Comparison of ENCODE assay signal across 9 mouse cellular contexts in genomic region chr8:71395629-71396028, GRCm38 (mm10). TPM values are rescaled to one million over a fixed set of nuclear protein-coding genes. Genes with fewer than 3 reads are reported as not detected.
DNase-seq lines count a peak whose midpoint lies in the region; ATAC-seq and TF ChIP-seq lines count a peak whose summit lies in the region.
"Had no signal": no experiment of that assay in that cellular context is flagged by ENCODE, and none has a peak within 500 bp of the region (broad histone marks: within the 10 kb centered on the region; RNA-seq: fewer than 3 reads in every experiment).

Gene Ushbp1 (minus strand): TSS chr8:71395802.

- DNase-seq in layer of hippocampus, adult 2 months (ENCODE audit: low spot score in 2 of 2): no peak
- no peak for DNase-seq in layer of hippocampus, postnatal 14 days (ENCODE audit: low spot score in 2 of 2)
- peak; percentile 53 to 58 for DNase-seq in heart, postnatal 10 days
- DNase-seq in kidney, postnatal 36 days: peak; percentile 67 to 69
- DNase-seq in midbrain, embryonic 11.5 days (ENCODE audit: low spot score, missing footprints): no peak
- DNase-seq in T-cell, adult 2 months (ENCODE audit: low spot score): no peak
- no peak for DNase-seq in thymus, postnatal 36 days

- peak within 1 kb of the TSS; percentile 93 for H3K27ac ChIP-seq in layer of hippocampus, adult 2 months
- peak within 1 kb of the TSS; percentile 66 for H3K27ac ChIP-seq in embryonic facial prominence, embryonic 13.5 days
- peak within 1 kb of the TSS; percentile 20; the same call in 1 of the 2 replicates for H3K27ac ChIP-seq in midbrain, embryonic 11.5 days (ENCODE audit: low read depth, low read length)

- H3K4me3 ChIP-seq in layer of hippocampus, adult 2 months: peak within 1 kb of the TSS; percentile 84
- peak within 1 kb of the TSS; percentile 81 for H3K4me3 ChIP-seq in embryonic facial prominence, embryonic 13.5 days
- peak within 1 kb of the TSS; percentile 82 for H3K4me3 ChIP-seq in midbrain, embryonic 11.5 days (ENCODE audit: low read depth, low read length)

- intact Hi-C loops in heart, postnatal 10 days (cut with DNase I): no loop called here

- ATAC-seq in embryonic facial prominence, embryonic 13.5 days (ENCODE audit: insufficient number of reproducible peaks, insufficient read depth, low FRiP score, low TSS enrichment, low read depth): no peak
- ATAC-seq in midbrain, embryonic 11.5 days (ENCODE audit: low FRiP score): no peak

- H3K4me1 ChIP-seq in embryonic facial prominence, embryonic 13.5 days: peaks cover 8% of the 10 kb centered on the region
- H3K4me1 ChIP-seq in midbrain, embryonic 11.5 days (ENCODE audit: control insufficient read depth, insufficient read depth, low read length): peaks cover 9% of the 10 kb centered on the region

- WGBS in embryonic facial prominence, embryonic 13.5 days: 85% methylated on average over 9 of the region's 9 CpGs
- WGBS in midbrain, embryonic 11.5 days: 86% methylated on average over 9 of the region's 9 CpGs

- no peaks in the 10 kb centered on the region for H3K9me3 ChIP-seq in embryonic facial prominence, embryonic 13.5 days
- H3K9me3 ChIP-seq in midbrain, embryonic 11.5 days (ENCODE audit: control insufficient read depth, low read length): no peaks in the 10 kb centered on the region

- H3K4me2 ChIP-seq in embryonic facial prominence, embryonic 13.5 days: peak within 1 kb of the TSS; percentile 92
- H3K4me2 ChIP-seq in midbrain, embryonic 11.5 days: peak within 1 kb of the TSS; percentile 83; the same call in 1 of the 2 replicates

- H3K36me3 ChIP-seq in embryonic facial prominence, embryonic 13.5 days: peaks cover 21% of the 10 kb centered on the region
- H3K36me3 ChIP-seq in midbrain, embryonic 11.5 days (ENCODE audit: control insufficient read depth, insufficient read depth, low read length): no peaks in the 10 kb centered on the region

- H3K27me3 ChIP-seq in embryonic facial prominence, embryonic 13.5 days: no peaks in the 10 kb centered on the region
- no peaks in the 10 kb centered on the region for H3K27me3 ChIP-seq in midbrain, embryonic 11.5 days (ENCODE audit: control insufficient read depth, insufficient read depth, low read length)

- no peak for TF ChIP-seq CTCF in layer of hippocampus, adult 2 months (conservative IDR thresholded peaks at IDR 0.05)

- H3K9ac ChIP-seq in embryonic facial prominence, embryonic 13.5 days: peak within 1 kb of the TSS; percentile 84; the same call in 1 of the 2 replicates
- peak within 1 kb of the TSS; percentile 79; the same call in 1 of the 2 replicates for H3K9ac ChIP-seq in midbrain, embryonic 11.5 days (ENCODE audit: low read length)

RNA-seq across cellular contexts. Expression of gene Ushbp1, which starts in this region (rescaled TPM):
- total RNA-seq in layer of hippocampus, adult 2 months (2021): 1 to 10 TPM; 3.3 to 4.3 TPM
- 1 to 10 TPM; 5.1 to 5.2 TPM for total RNA-seq in layer of hippocampus, postnatal 14 days (2021)
- 7.4 and 7.8 TPM in 2 replicates for polyA plus RNA-seq in embryonic facial prominence, embryonic 13.5 days (2015; fragmentation: Nextera tagmentation; extraction: Ambion mirVana)
- 10 to 100 TPM; 38.0 to 42.7 TPM for total RNA-seq in heart, postnatal 10 days (2021)
- 2.4 and 3.3 TPM in 2 replicates for polyA plus RNA-seq in midbrain, embryonic 11.5 days (2014; fragmentation: Nextera tagmentation; extraction: Ambion mirVana)
- total RNA-seq: hematopoietic stem cell, adult 5-6 weeks had no signal

Comparison
In these comparisons a context has a peak if more than half of its experiments do, and no peak if none do; other contexts are left out.
1. RNA of gene Ushbp1 (total RNA-seq): 38.0 to 42.7 TPM in heart, postnatal 10 days; 5.1 to 5.2 TPM in layer of hippocampus, postnatal 14 days and 3.3 to 4.3 TPM in layer of hippocampus, adult 2 months; every median in the first group is over 4 times any median in the second.
2. DNase-seq: peak in heart, postnatal 10 days (2 of 2) and kidney, postnatal 36 days (2 of 2); none in layer of hippocampus, adult 2 months (0 of 2), layer of hippocampus, postnatal 14 days (0 of 2), midbrain, embryonic 11.5 days (single experiment), T-cell, adult 2 months (single experiment) and thymus, postnatal 36 days (0 of 2).
3. H3K27ac ChIP-seq: peak in every context shown above with its lines; median percentile 93 in layer of hippocampus, adult 2 months; 66 in embryonic facial prominence, embryonic 13.5 days; 20 in midbrain, embryonic 11.5 days.
4. Peak in every context shown above with its lines, with median percentiles within 50 percentile points of each other: H3K4me3 ChIP-seq.